Mouse (Mus musculus) thymus, adult 2 months (tissue): ENCODE measurements around the gene Mkrn3. TPM values are rescaled to one million over a fixed set of nuclear protein-coding genes. Genes with fewer than 3 reads are reported as not detected.

ENCODE experiments used
- DNase-seq: peaks from one replicate; pipeline ENCODE4 v3.0.0; 2021
- H3K27ac ChIP-seq: fragments of 200-500 bp; 2 replicates; pipeline ENCODE4 v1.5.1; 2012; ENCODE audit warnings: low read length, control low read depth; ENCODE audit not compliant: control insufficient read depth, insufficient read depth
- H3K27me3 ChIP-seq: fragments of 200-500 bp; 2 replicates; pipeline ENCODE4 v1.6.1; 2012; ENCODE audit warnings: mild to moderate bottlenecking, low read length, moderate library complexity, mixed read lengths; ENCODE audit not compliant: control insufficient read depth, insufficient read depth
- H3K36me3 ChIP-seq: fragments of 200-500 bp; 2 replicates; pipeline ENCODE4 v1.6.1; 2012; ENCODE audit warnings: mild to moderate bottlenecking, low read length, moderate library complexity; ENCODE audit not compliant: control insufficient read depth, insufficient read depth
- H3K4me1 ChIP-seq: fragments of 200-500 bp; replicated peaks from 2 replicates; pipeline ENCODE4 v1.6.1; 2012; ENCODE audit warnings: low read length; ENCODE audit not compliant: control insufficient read depth, insufficient read depth
- H3K4me3 ChIP-seq: fragments of 200-500 bp; 2 replicates; pipeline ENCODE4 v1.5.1; 2012; ENCODE audit warnings: mild to moderate bottlenecking, low read length, control low read depth, moderate library complexity; ENCODE audit not compliant: control insufficient read depth, insufficient read depth
- CTCF ChIP-seq: fragments of 200-500 bp; IDR thresholded peaks from 2 replicates; pipeline ENCODE4 v1.5.1; 2012; ENCODE audit warnings: mild to moderate bottlenecking, control low read depth, low read length, moderate library complexity, borderline replicate concordance; ENCODE audit not compliant: control insufficient read depth, poor library complexity, insufficient read depth; ENCODE audit errors: extremely low read depth
- POLR2A ChIP-seq: fragments of 200-500 bp; IDR thresholded peaks from 2 replicates; pipeline ENCODE4 v1.6.1; 2012; ENCODE audit warnings: mild to moderate bottlenecking, low read length, control low read depth, moderate library complexity; ENCODE audit not compliant: control insufficient read depth, poor library complexity, insufficient read depth; ENCODE audit errors: extremely low read depth
- WGBS: fragments of 180-500 bp; shearing (Covaris S2); methylation state at CpG from one replicate; pipeline ENCODE4 v1.1.7; 2018; 5-methylcytosine and 5-hydroxymethylcytosine counted together
- polyA plus RNA-seq: library from polyadenylated mRNA; depleted of rRNA; stranded (reverse); fragments of >200 nt; gene quantifications from 2 replicates; pipeline ENCODE4 v1.2.3, GENCODE M21; 2012

Mkrn3 gene
- polyA plus RNA-seq, 1 experiment, result 0.36 TPM

GRCm38 (mm10) chr7:62445431-62446165 is 25.7 kb upstream of the Mkrn3 start:
- no peak for TF ChIP-seq POLR2A
- TF ChIP-seq CTCF, result no peak
- H3K27me3 ChIP-seq, result no peaks in the 10 kb centered on the region
- H3K36me3 ChIP-seq, result no peaks in the 10 kb centered on the region
- H3K4me1 ChIP-seq, result no peaks in the 10 kb centered on the region
- H3K27ac ChIP-seq, result no peak overlapping the region
- H3K4me3 ChIP-seq, result no peak overlapping the region
- DNase-seq, result no peak

GRCm38 (mm10) chr7:62436394-62436793 is 16.5 kb upstream of the Mkrn3 start:
- Histone ChIP-seq H3K36me3 (no peaks in the 10 kb centered on the region), H3K27ac (no peak overlapping the region), H3K27me3 (no peaks in the 10 kb centered on the region), H3K4me3 (no peak overlapping the region), H3K4me1 (no peaks in the 10 kb centered on the region)
- WGBS, result 44% methylated on average over 2 of the region's 2 CpGs
- no peak for DNase-seq
- TF ChIP-seq POLR2A (no peak), CTCF (no peak)

GRCm38 (mm10) chr7:62433243-62433642 is 13.3 kb upstream of the Mkrn3 start:
- Histone ChIP-seq H3K27ac (no peak overlapping the region), H3K27me3 (no peaks in the 10 kb centered on the region), H3K36me3 (no peaks in the 10 kb centered on the region), H3K4me3 (no peak overlapping the region), H3K4me1 (no peaks in the 10 kb centered on the region)
- 37% methylated on average over 3 of the region's 3 CpGs for WGBS
- DNase-seq, result no peak
- no peak for TF ChIP-seq POLR2A
- no peak for TF ChIP-seq CTCF

- no peak overlapping the region for H3K27ac ChIP-seq
- no peaks in the 10 kb centered on the region for H3K27me3 ChIP-seq
- H3K4me3 ChIP-seq, result no peak overlapping the region
- H3K4me1 ChIP-seq, result no peaks in the 10 kb centered on the region
- WGBS, result 20% methylated on average over 8 of the region's 8 CpGs
- TF ChIP-seq POLR2A (no peak), CTCF (no peak)
- no peaks in the 10 kb centered on the region for H3K36me3 ChIP-seq
- no peak for DNase-seq
Measured at GRCm38 (mm10) chr7:62428337-62428736, 8.4 kb upstream of the Mkrn3 start.

DNA sequence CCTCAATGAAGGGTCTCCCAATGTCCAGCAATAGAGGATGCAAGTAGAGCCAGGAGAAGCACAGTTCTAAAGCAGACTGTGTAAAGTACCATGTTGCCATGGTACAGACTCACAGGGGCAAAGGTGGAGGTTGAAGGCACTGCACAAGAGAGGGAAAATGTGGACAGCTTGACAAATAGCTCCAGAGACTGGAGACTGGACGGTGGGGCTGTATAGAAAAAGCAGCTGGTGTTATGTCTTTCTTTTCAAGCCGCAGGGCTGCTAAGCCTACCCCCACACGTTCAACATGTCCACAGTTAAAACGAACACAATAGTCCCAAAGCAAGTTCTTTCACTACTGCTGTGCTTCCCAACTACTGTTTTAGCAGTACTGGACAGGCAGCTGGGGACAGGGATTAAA is 3.3 kb upstream of the Mkrn3 start:
- no peaks in the 10 kb centered on the region for H3K27me3 ChIP-seq
- no peak overlapping the region for H3K27ac ChIP-seq
- WGBS, result 56% methylated on average over 4 of the region's 4 CpGs
- 0 out of 2 replicates have a peak, but pooled peaks cover 3% of the 10 kb centered on the region for H3K4me1 ChIP-seq
- H3K4me3 ChIP-seq, result no peak overlapping the region
- TF ChIP-seq POLR2A (no peak), CTCF (no peak)
- no peak for DNase-seq
- no peaks in the 10 kb centered on the region for H3K36me3 ChIP-seq

GRCm38 (mm10) chr7:62420566-62420965 is 627 bp upstream of the Mkrn3 start:
- WGBS, result 82% methylated on average over 6 of the region's 6 CpGs
- H3K4me1 ChIP-seq, result 0 out of 2 replicates have a peak, but pooled peaks cover 3% of the 10 kb centered on the region
- no peak overlapping the region for H3K27ac ChIP-seq
- H3K27me3 ChIP-seq, result no peaks in the 10 kb centered on the region
- no peaks in the 10 kb centered on the region for H3K36me3 ChIP-seq
- H3K4me3 ChIP-seq, result no peak overlapping the region
- TF ChIP-seq CTCF, result no peak
- TF ChIP-seq POLR2A, result no peak
- no peak for DNase-seq

DNA sequence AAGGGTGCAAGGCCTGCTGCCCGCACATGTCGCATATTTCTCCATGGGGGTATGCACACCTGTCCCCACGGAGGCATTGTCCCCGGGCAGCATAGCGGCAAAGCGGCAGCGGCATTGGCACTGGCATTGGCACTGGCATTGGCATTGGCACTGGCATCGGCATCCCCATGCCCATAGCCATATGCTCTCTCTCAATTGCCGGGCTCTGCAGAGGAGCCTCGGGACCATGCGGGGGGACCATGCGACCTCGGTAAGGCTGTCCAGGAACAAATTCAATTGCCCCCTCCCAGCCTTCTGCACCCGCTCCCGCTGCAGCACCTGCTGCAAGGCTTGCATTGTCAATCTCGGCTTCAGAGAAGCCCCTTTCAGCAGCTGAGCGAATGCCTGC is 840 bp downstream of the Mkrn3 start:
- Histone ChIP-seq H3K27ac (no peak overlapping the region), H3K36me3 (no peaks in the 10 kb centered on the region), H3K27me3 (no peaks in the 10 kb centered on the region), H3K4me1 (0 out of 2 replicates have a peak, but pooled peaks cover 3% of the 10 kb centered on the region), H3K4me3 (peak overlapping the region; percentile 39; the same call in 1 of the 2 replicates)
- no peak for DNase-seq
- WGBS, result 77% methylated on average over 17 of the region's 17 CpGs
- TF ChIP-seq POLR2A, result no peak
- no peak for TF ChIP-seq CTCF
